Mouse (Mus musculus) hindbrain, embryonic 15.5 days (tissue): Measurements from ENCODE around the gene Pnldc1. TPM values are rescaled to one million over a fixed set of nuclear protein-coding genes. Genes with fewer than 3 reads are reported as not detected.
A peak's percentile ranks its signal among the peaks of the same experiment; 100 is the strongest.
"Not testable (repeated sequence)": the region's sequence is repeated elsewhere in the genome, so short reads cannot be mapped to it uniquely, and the experiment has no call there.

ENCODE experiments used
- ATAC-seq: fragments of 200-750 bp; cut with Nextera tagmentation; 2 replicates; pipeline ENCODE4 v1.8.0; 2017; ENCODE audit warnings: low read depth, moderate number of reproducible peaks, moderate TSS enrichment; ENCODE audit not compliant: low FRiP score
- H3K27ac ChIP-seq: fragments of 300-500 bp; sonication (generic); replicated peaks from 2 replicates; pipeline ENCODE4 v1.5.1; 2015; ENCODE audit warnings: mild to moderate bottlenecking, inconsistent platforms
- H3K27me3 ChIP-seq: fragments of 300-500 bp; sonication (generic); 2 replicates; pipeline ENCODE4 v1.6.1; 2015; ENCODE audit warnings: control low read depth, inconsistent platforms
- H3K36me3 ChIP-seq: fragments of 300-500 bp; sonication (generic); 2 replicates; pipeline ENCODE4 v1.6.1; 2015; ENCODE audit warnings: control low read depth, inconsistent platforms
- H3K4me1 ChIP-seq: fragments of 300-500 bp; sonication (generic); replicated peaks from 2 replicates; pipeline ENCODE4 v1.6.1; 2015; ENCODE audit warnings: control low read depth, inconsistent platforms
- H3K4me2 ChIP-seq: fragments of 300-500 bp; sonication (generic); 2 replicates; pipeline ENCODE4 v1.6.1; 2015; ENCODE audit warnings: moderate library complexity, mild to moderate bottlenecking, inconsistent platforms
- H3K4me3 ChIP-seq: fragments of 300-500 bp; sonication (generic); 2 replicates; pipeline ENCODE4 v1.5.1; 2015; ENCODE audit warnings: mild to moderate bottlenecking, inconsistent platforms
- H3K9ac ChIP-seq: fragments of 300-500 bp; sonication (generic); 2 replicates; pipeline ENCODE4 v1.6.1; 2015; ENCODE audit warnings: inconsistent platforms
- H3K9me3 ChIP-seq: fragments of 300-500 bp; sonication (generic); 2 replicates; pipeline ENCODE4 v1.6.1; 2016; ENCODE audit warnings: control low read depth, inconsistent platforms
- WGBS: fragments of 180-500 bp; shearing (Covaris S2); methylation state at CpG from one replicate; pipeline ENCODE4 v1.1.7; 2015; 5-methylcytosine and 5-hydroxymethylcytosine counted together
- polyA plus RNA-seq: library from polyadenylated mRNA; unstranded; fragments of >200 nt; fragmentation: Nextera tagmentation; extraction: Ambion mirVana; gene quantifications from 2 replicates; pipeline ENCODE4 v1.2.1, GENCODE M21; 2015

Gene Pnldc1
- polyA plus RNA-seq: 1.7 and 2.5 TPM in 2 replicates

GRCm38 (mm10) chr17:12909361-12910280 lies at the start of gene Pnldc1:
Pnldc1 (minus strand) TSS chr17:12910230.
- Histone ChIP-seq H3K36me3 (peaks cover 50% of the 10 kb centered on the region), H3K4me3 (no peak within 1 kb of the TSS), H3K4me1 (peaks cover under 1% of the 10 kb centered on the region; the same call in 1 of the 2 replicates), H3K27ac (no peak within 1 kb of the TSS), H3K9ac (no peak within 1 kb of the TSS), H3K27me3 (no peaks in the 10 kb centered on the region), H3K4me2 (no peak within 1 kb of the TSS), H3K9me3 (no peaks in the 10 kb centered on the region)
- 82% methylated on average over 35 of the region's 35 CpGs for WGBS
- no peak for ATAC-seq

- H3K9ac ChIP-seq, H3K27me3 ChIP-seq, H3K9me3 ChIP-seq, ATAC-seq, H3K27ac ChIP-seq: not testable (repeated sequence)
- Histone ChIP-seq H3K4me1 (peaks cover 22% of the 10 kb centered on the region), H3K4me3 (peak overlapping the region; percentile 31), H3K36me3 (peaks cover 18% of the 10 kb centered on the region), H3K4me2 (peak overlapping the region; percentile 54)
- WGBS: 0% methylated on average over 1 of the region's 2 CpGs
These were observed 49.3 kb upstream of the Pnldc1 start for GRCm38 (mm10) chr17:12959377-12959776.

- Histone ChIP-seq H3K27me3 (no peaks in the 10 kb centered on the region), H3K36me3 (peaks cover 32% of the 10 kb centered on the region), H3K4me3 (no peak overlapping the region), H3K27ac (no peak overlapping the region), H3K4me1 (peaks cover 22% of the 10 kb centered on the region), H3K4me2 (no peak overlapping the region), H3K9me3 (no peaks in the 10 kb centered on the region), H3K9ac (no peak overlapping the region)
- 94% methylated on average over 8 of the region's 8 CpGs for WGBS
- no peak for ATAC-seq
These were observed 46.6 kb upstream of the Pnldc1 start for GRCm38 (mm10) chr17:12956664-12957063.

GRCm38 (mm10) chr17:12949669-12950068 lies 39.6 kb upstream of the Pnldc1 start:
- WGBS: 98% methylated on average over 5 of the region's 5 CpGs
- Histone ChIP-seq H3K27me3 (no peaks in the 10 kb centered on the region), H3K4me1 (no peaks in the 10 kb centered on the region), H3K27ac (no peak overlapping the region), H3K9me3 (no peaks in the 10 kb centered on the region), H3K4me2 (no peak overlapping the region), H3K4me3 (no peak overlapping the region), H3K36me3 (peaks cover 63% of the 10 kb centered on the region), H3K9ac (no peak overlapping the region)
- ATAC-seq: no peak

GRCm38 (mm10) chr17:12942459-12943162 lies 32.6 kb upstream of the Pnldc1 start:
- WGBS: 95% methylated on average over 6 of the region's 6 CpGs
- Histone ChIP-seq H3K27me3 (no peaks in the 10 kb centered on the region), H3K4me2 (no peak overlapping the region), H3K9me3 (no peaks in the 10 kb centered on the region), H3K4me1 (0 out of 2 replicates have a peak, but pooled peaks cover 7% of the 10 kb centered on the region), H3K9ac (no peak overlapping the region), H3K27ac (no peak overlapping the region), H3K36me3 (peaks cover 43% of the 10 kb centered on the region), H3K4me3 (no peak overlapping the region)
- no peak for ATAC-seq

GRCm38 (mm10) chr17:12941543-12942260 lies 31.7 kb upstream of the Pnldc1 start:
- Histone ChIP-seq H3K4me2 (no peak overlapping the region), H3K9ac (no peak overlapping the region), H3K27ac (no peak overlapping the region), H3K36me3 (peaks cover 41% of the 10 kb centered on the region), H3K4me1 (0 out of 2 replicates have a peak, but pooled peaks cover 7% of the 10 kb centered on the region), H3K27me3 (no peaks in the 10 kb centered on the region), H3K4me3 (no peak overlapping the region), H3K9me3 (no peaks in the 10 kb centered on the region)
- no peak for ATAC-seq
- WGBS: 84% methylated on average over 8 of the region's 8 CpGs

GRCm38 (mm10) chr17:12940151-12940805 lies 30.2 kb upstream of the Pnldc1 start, which contains the start of gene Acat3:
Acat3 (minus strand) TSS chr17:12940600.
- 17% methylated on average over 27 of the region's 27 CpGs for WGBS
- Histone ChIP-seq H3K9ac (no peak within 1 kb of the TSS; the same call in 1 of the 2 replicates), H3K27me3 (no peaks in the 10 kb centered on the region), H3K4me2 (peak within 1 kb of the TSS; percentile 52), H3K27ac (no peak within 1 kb of the TSS), H3K4me3 (peak within 1 kb of the TSS; percentile 22; the same call in 1 of the 2 replicates), H3K9me3 (no peaks in the 10 kb centered on the region), H3K36me3 (peaks cover 29% of the 10 kb centered on the region), H3K4me1 (0 out of 2 replicates have a peak, but pooled peaks cover 7% of the 10 kb centered on the region)
- peak; percentile 69; the same call in 1 of the 2 replicates for ATAC-seq

- 0 out of 2 replicates have a peak overlapping the region, but pooled peaks have one; percentile 22 for H3K4me3 ChIP-seq
- not testable (repeated sequence) for H3K9ac ChIP-seq, H3K27ac ChIP-seq, H3K4me1 ChIP-seq, H3K27me3 ChIP-seq, H3K9me3 ChIP-seq
- H3K4me2 ChIP-seq: peak overlapping the region; percentile 52
- H3K36me3 ChIP-seq: peaks cover 22% of the 10 kb centered on the region
- ATAC-seq: peak; percentile 69
- WGBS: 66% methylated on average over 2 of the region's 12 CpGs
These were observed 29.5 kb upstream of the Pnldc1 start for GRCm38 (mm10) chr17:12939377-12940148.

- H3K4me1 ChIP-seq: 0 out of 2 replicates have a peak, but pooled peaks cover 7% of the 10 kb centered on the region
- H3K4me2 ChIP-seq: no peak overlapping the region
- no peak overlapping the region for H3K27ac ChIP-seq
- 39% methylated on average over 2 of the region's 2 CpGs for WGBS
- ATAC-seq: no peak
- peaks cover 12% of the 10 kb centered on the region for H3K36me3 ChIP-seq
- no peaks in the 10 kb centered on the region for H3K9me3 ChIP-seq
- H3K4me3 ChIP-seq: no peak overlapping the region
- no peak overlapping the region for H3K9ac ChIP-seq
- H3K27me3 ChIP-seq: no peaks in the 10 kb centered on the region
These were observed 28.0 kb upstream of the Pnldc1 start for GRCm38 (mm10) chr17:12938077-12938476.

GRCm38 (mm10) chr17:12937412-12937970 lies 27.5 kb upstream of the Pnldc1 start:
- no peak overlapping the region for H3K4me2 ChIP-seq
- WGBS: 94% methylated on average over 2 of the region's 2 CpGs
- no peak overlapping the region for H3K27ac ChIP-seq

More at GRCm38 (mm10) chr17:12937412-12937970, 27.5 kb upstream of the Pnldc1 start:
- no peak overlapping the region for H3K4me3 ChIP-seq
- no peak overlapping the region for H3K9ac ChIP-seq
- no peaks in the 10 kb centered on the region for H3K9me3 ChIP-seq
- H3K36me3 ChIP-seq: peaks cover 6% of the 10 kb centered on the region
- no peak for ATAC-seq
- H3K4me1 ChIP-seq: 0 out of 2 replicates have a peak, but pooled peaks cover 7% of the 10 kb centered on the region
- no peaks in the 10 kb centered on the region for H3K27me3 ChIP-seq
